Mouse (Mus musculus) gastrocnemius, postnatal 10 days (tissue): ENCODE measurements at regions not wholly inside any gene's neighbourhood (a gene's known extent, or its start where the extent isn't known, plus 50 kb on each side); places are given as distances from the start of the nearest gene placed in this dataset.

ENCODE experiments used
- DNase-seq: peaks from one replicate; pipeline ENCODE4 v3.0.0; 2021; ENCODE audit warnings: mixed read lengths

- no peak for DNase-seq
Measured at GRCm38 (mm10) chr3:143022486-143022885, 140.7 kb upstream of the Pkn2 start.

- DNase-seq = no peak
Measured at GRCm38 (mm10) chr3:143021159-143021871, 139.5 kb upstream of the Pkn2 start.

GRCm38 (mm10) chr3:143017480-143017879, 135.7 kb upstream of the Pkn2 start:
- DNase-seq = no peak

GRCm38 (mm10) chr3:143016758-143017157, 135.0 kb upstream of the Pkn2 start:
- no peak for DNase-seq

GRCm38 (mm10) chr3:143014421-143014820, 132.6 kb upstream of the Pkn2 start:
- DNase-seq = no peak

- no peak for DNase-seq
Measured at GRCm38 (mm10) chr3:143007047-143007446, 125.2 kb upstream of the Pkn2 start.

- no peak for DNase-seq
Measured at GRCm38 (mm10) chr3:143001952-143002351, 120.1 kb upstream of the Pkn2 start.

- DNase-seq = no peak
Measured at GRCm38 (mm10) chr3:142995981-142996743, 114.4 kb upstream of the Pkn2 start.

GRCm38 (mm10) chr3:142984547-142984946, 102.7 kb upstream of the Pkn2 start:
- no peak for DNase-seq

- DNase-seq = no peak
Measured at GRCm38 (mm10) chr3:142981221-142981620, 99.4 kb upstream of the Pkn2 start.

GRCm38 (mm10) chr3:142979161-142979560, 97.4 kb upstream of the Pkn2 start:
- no peak for DNase-seq

GRCm38 (mm10) chr3:142976519-142977394, 95.0 kb upstream of the Pkn2 start:
- DNase-seq = no peak

- no peak for DNase-seq
Measured at GRCm38 (mm10) chr3:142975606-142976005, 93.8 kb upstream of the Pkn2 start.

GRCm38 (mm10) chr3:142969501-142969900, 87.7 kb upstream of the Pkn2 start:
- DNase-seq = no peak

- DNase-seq = no peak
Measured at GRCm38 (mm10) chr3:142965604-142966003, 83.8 kb upstream of the Pkn2 start.

GRCm38 (mm10) chr3:142963818-142964372, 82.1 kb upstream of the Pkn2 start:
- no peak for DNase-seq

GRCm38 (mm10) chr3:142957768-142958167, 76.0 kb upstream of the Pkn2 start:
- DNase-seq = no peak

- DNase-seq = peak; percentile 69
Measured at GRCm38 (mm10) chr3:142948771-142949170, 67.0 kb upstream of the Pkn2 start.

- no peak for DNase-seq
Measured at GRCm38 (mm10) chr3:142941319-142942024, 59.7 kb upstream of the Pkn2 start.

- DNase-seq = no peak
Measured at GRCm38 (mm10) chr3:142940874-142941273, 59.1 kb upstream of the Pkn2 start.

GRCm38 (mm10) chr3:142939773-142940172, 58.0 kb upstream of the Pkn2 start:
- DNase-seq = no peak

- DNase-seq = no peak
Measured at GRCm38 (mm10) chr3:142935949-142936348, 54.1 kb upstream of the Pkn2 start.
